Mouse (Mus musculus) erythroblast, embryonic 14.5 days (primary cell): ENCODE measurements around the gene Prss44. TPM values are rescaled to one million over a fixed set of nuclear protein-coding genes. Genes with fewer than 3 reads are reported as not detected.

Experiments
- H3K27me3 ChIP-seq: 2 replicates; pipeline ENCODE4 v1.6.1; 2012; ENCODE audit warnings: inconsistent platforms; ENCODE audit not compliant: control insufficient read depth
- H3K36me3 ChIP-seq: 2 replicates; pipeline ENCODE4 v1.6.1; 2012; ENCODE audit warnings: mild to moderate bottlenecking, inconsistent platforms; ENCODE audit not compliant: control insufficient read depth
- H3K4me1 ChIP-seq: 2 replicates; pipeline ENCODE4 v1.6.1; 2012; ENCODE audit warnings: inconsistent platforms; ENCODE audit not compliant: control insufficient read depth
- H3K4me3 ChIP-seq: replicated peaks from 2 replicates; pipeline ENCODE3; 2012; ENCODE audit warnings: moderate library complexity, mild to moderate bottlenecking, inconsistent platforms
- H3K9me3 ChIP-seq: 2 replicates; pipeline ENCODE4 v1.6.1; 2012; ENCODE audit warnings: low read length, inconsistent platforms, mixed read lengths; ENCODE audit not compliant: control insufficient read depth
- GATA1 ChIP-seq: IDR thresholded peaks from 2 replicates; pipeline ENCODE4 v1.6.1; 2012; ENCODE audit warnings: low read length, inconsistent platforms, mixed read lengths
- TAL1 ChIP-seq: IDR thresholded peaks from 3 replicates; pipeline ENCODE4 v1.6.1; 2012; ENCODE audit warnings: low read length, inconsistent platforms, mixed read lengths
- polyA plus RNA-seq: library from polyadenylated mRNA; stranded (reverse); fragments of >175 nt; gene quantifications from 2 replicates; pipeline ENCODE4 v1.2.3, GENCODE M21; 2012

Prss44 gene
- polyA plus RNA-seq, 1 experiment: 0.02 TPM

DNA sequence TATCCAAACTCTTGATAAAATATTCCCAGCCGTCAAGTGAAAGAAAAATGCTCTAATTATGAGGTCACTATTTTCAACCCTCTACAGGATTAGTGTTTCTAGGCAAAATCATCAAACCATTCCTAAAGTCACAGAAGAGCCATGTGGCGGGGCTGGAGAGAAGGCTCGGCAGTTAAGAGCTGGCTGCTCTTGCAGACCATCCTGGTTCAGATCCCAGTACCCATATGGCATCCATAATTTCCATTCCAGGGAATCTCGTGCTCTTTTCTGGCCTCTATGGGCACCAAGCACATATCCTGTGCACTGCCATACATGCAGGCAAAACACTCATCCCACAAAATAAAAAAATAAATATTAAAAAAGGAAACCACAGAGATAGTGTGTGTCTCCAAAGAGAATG lies 11.6 kb downstream of the Prss44 start:
- Histone ChIP-seq H3K36me3 (no peaks in the 10 kb centered on the region), H3K27me3 (0 out of 2 replicates have a peak, but pooled peaks cover 2% of the 10 kb centered on the region), H3K4me1 (no peaks in the 10 kb centered on the region), H3K9me3 (no peaks in the 10 kb centered on the region), H3K4me3 (no peak overlapping the region)
- TF ChIP-seq TAL1 (no peak), GATA1 (no peak)

DNA sequence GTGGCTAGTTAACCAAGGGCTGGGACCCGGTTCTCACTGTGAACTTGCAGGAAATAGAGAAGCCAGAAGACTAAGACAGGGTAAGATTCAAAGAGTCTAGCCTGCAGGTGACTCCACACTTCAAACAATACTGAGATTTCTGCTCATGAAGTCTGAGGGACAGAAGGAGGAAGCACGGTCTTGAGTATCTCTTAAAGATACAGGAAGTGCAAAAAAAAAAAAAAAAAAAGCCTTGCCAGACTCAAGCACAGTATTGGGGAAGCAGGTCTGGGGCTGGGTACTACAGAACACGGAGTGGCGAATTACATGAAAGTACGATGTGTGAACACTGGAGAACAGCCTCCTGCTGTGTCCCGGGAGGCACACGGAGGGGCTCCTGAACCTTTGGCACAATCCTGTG lies 12.0 kb downstream of the Prss44 start:
- no peaks in the 10 kb centered on the region for H3K4me1 ChIP-seq
- H3K36me3 ChIP-seq: no peaks in the 10 kb centered on the region
- H3K27me3 ChIP-seq: 0 out of 2 replicates have a peak, but pooled peaks cover 2% of the 10 kb centered on the region
- H3K9me3 ChIP-seq: no peaks in the 10 kb centered on the region
- H3K4me3 ChIP-seq: no peak overlapping the region
- TF ChIP-seq GATA1 (no peak), TAL1 (no peak)

DNA sequence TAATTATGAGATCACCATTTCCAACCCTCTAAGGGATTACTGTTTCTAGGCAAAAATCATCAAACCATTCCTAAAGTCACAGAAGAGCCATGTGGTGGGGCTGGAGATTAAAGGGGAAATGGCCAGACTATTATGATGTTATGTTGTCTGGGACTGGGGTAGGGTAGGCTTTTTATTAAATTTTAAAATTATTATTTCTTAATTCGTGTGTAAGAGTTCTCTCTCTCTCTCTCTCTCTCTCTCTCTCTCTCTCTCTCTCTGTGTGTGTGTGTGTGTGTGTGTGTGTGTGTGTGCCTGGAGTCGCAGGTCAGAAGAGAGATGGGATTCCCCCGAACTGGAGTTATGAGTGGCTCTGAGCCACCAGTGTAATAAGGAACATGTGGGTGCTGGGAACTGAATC lies 12.6 kb downstream of the Prss44 start, which contains the start of gene Prss43:
Gene Prss43 (plus strand): TSS at position 301 of the 400 bp plus-strand sequence.
- H3K4me1 ChIP-seq: no peaks in the 10 kb centered on the region
- H3K27me3 ChIP-seq: 0 out of 2 replicates have a peak, but pooled peaks cover 2% of the 10 kb centered on the region
- H3K36me3 ChIP-seq: no peaks in the 10 kb centered on the region
- no peaks in the 10 kb centered on the region for H3K9me3 ChIP-seq
- no peak within 1 kb of the TSS for H3K4me3 ChIP-seq
- TF ChIP-seq GATA1 (no peak), TAL1 (no peak)

DNA sequence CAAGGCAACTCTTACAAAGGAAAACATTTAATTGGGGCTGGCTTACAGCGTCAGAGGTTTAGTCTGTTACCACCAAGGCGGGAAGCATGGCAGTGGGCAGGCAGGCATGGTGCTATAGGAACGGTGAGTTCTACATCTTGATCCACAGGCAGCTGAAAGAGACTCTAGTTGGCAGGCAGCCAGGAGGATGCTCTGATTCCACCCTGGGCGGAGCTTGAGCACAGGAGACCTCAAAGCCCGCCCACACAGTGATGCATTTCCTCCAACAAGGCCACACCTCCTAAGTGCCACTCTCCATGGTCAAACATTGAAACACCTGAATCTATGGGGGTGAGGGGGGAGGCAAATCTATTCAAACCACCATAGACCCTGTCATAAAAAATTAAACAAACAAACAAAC lies 19.2 kb downstream of the Prss44 start:
- H3K36me3 ChIP-seq: no peaks in the 10 kb centered on the region
- no peaks in the 10 kb centered on the region for H3K27me3 ChIP-seq
- no peak overlapping the region for H3K4me3 ChIP-seq
- TF ChIP-seq GATA1 (no peak), TAL1 (no peak)
- no peaks in the 10 kb centered on the region for H3K4me1 ChIP-seq
- H3K9me3 ChIP-seq: no peaks in the 10 kb centered on the region

DNA sequence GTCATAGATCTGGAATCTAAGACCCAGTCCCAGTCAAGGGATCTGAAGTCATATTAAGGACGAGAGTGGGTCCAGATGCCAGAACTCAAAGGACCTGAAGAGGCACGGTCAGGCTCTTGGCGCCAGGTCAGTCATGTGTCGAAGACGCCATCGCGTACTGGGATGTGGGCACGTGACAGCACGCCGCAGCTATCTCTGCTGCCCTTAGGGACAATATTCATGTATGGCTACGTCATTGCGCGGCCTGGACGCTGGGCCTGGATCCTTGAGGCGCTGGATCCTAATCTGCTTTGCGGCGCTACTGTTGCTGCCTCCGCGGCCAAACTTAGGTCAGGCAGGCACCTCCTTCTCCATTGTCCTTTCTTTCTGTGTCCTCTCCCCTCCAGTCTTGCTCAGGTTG lies 20.6 kb downstream of the Prss44 start, which contains the start of gene Prss45:
Gene Prss45 (plus strand): TSS at position 178 of the 400 bp plus-strand sequence.
- Histone ChIP-seq H3K9me3 (no peaks in the 10 kb centered on the region), H3K4me3 (no peak within 1 kb of the TSS), H3K4me1 (no peaks in the 10 kb centered on the region), H3K36me3 (no peaks in the 10 kb centered on the region), H3K27me3 (no peaks in the 10 kb centered on the region)
- TF ChIP-seq GATA1 (no peak), TAL1 (no peak)

DNA sequence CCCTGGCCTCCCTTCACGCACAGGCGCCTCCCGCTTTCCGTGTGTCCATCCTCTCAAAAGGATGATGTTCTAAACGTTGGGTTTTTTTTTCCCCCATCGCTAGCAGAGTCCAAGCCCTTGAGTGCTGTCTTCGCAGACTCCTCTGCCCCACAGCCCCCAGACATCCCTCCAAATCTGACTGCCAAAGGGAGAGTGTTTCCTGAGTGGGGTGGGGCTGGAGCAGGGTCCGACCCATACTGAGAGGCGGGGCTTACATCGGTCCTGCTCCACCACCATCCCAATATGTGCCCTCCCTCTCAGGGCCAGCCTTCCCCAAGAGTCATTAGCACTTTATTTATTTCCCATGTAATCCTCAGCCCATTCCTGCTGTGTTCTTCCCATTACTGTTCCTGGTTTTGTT lies 21.2 kb downstream of the Prss44 start:
- Histone ChIP-seq H3K4me3 (no peak overlapping the region), H3K9me3 (no peaks in the 10 kb centered on the region), H3K4me1 (no peaks in the 10 kb centered on the region), H3K27me3 (no peaks in the 10 kb centered on the region), H3K36me3 (no peaks in the 10 kb centered on the region)
- TF ChIP-seq GATA1 (no peak), TAL1 (no peak; the same call in 2 of the 3 replicates)

DNA sequence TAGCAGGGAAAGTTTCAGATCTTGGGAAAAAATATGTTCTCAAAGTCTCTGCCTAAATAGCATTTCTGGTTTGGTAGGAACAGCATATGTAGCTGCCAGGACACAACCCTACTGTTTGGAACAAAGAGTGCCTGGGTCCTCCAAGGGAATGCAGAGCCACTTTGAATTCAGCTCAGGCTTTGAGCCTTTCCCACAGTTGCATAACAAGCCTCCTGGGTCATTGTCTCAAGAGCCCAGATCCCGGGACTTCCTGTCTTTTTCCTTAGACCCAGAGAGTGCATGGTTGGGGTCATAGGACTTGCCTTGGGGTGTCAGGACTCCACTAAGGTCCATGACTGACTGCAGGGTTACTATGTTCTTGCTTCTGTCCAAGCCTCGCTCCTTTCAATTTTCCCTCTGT lies 22.3 kb downstream of the Prss44 start:
- H3K4me1 ChIP-seq: no peaks in the 10 kb centered on the region
- no peaks in the 10 kb centered on the region for H3K27me3 ChIP-seq
- TF ChIP-seq TAL1: no peak
- TF ChIP-seq GATA1: no peak
- no peak overlapping the region for H3K4me3 ChIP-seq
- no peaks in the 10 kb centered on the region for H3K36me3 ChIP-seq
- H3K9me3 ChIP-seq: no peaks in the 10 kb centered on the region

DNA sequence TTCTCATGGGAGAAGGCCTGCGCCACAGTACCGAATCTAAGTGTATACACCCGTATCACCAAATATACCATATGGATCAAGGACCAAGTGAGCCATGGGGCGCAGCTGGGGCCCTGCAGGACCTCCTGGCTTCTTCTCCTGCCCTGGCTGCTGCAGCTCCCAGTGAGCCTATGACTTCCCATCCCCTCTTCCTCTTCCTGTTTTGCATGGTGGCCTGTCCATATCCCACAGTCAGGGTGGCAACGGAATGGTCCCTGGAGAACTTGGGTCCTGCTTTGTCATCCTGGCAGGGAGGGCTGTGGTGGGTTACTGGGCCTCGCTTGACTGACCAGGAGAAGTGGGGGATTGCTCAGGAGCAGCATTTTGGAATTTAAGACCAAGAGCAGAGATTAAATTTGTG lies 27.1 kb downstream of the Prss44 start:
- TF ChIP-seq TAL1: no peak
- no peak for TF ChIP-seq GATA1
- no peak overlapping the region for H3K4me3 ChIP-seq
- no peaks in the 10 kb centered on the region for H3K36me3 ChIP-seq
- H3K27me3 ChIP-seq: no peaks in the 10 kb centered on the region
- no peaks in the 10 kb centered on the region for H3K4me1 ChIP-seq
- H3K9me3 ChIP-seq: no peaks in the 10 kb centered on the region

DNA sequence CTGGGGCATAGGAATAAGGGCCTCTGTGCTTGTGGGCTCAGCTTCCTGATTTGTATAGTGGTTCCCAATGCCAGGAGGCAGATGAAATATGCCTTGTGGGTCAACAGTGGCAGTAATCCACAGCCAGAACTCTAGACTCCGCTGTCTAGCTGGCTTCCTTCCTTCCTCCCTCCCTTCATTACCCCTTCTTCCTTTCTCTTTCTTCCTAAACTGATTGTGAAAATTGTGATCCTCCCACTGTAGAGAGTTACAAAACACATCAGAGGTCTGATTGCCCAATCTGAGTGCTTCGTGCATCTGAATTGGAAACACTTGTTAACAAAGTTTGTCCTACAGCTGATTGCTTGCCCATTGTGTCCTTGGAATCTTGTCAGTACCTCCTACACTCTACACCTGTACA lies 27.6 kb downstream of the Prss44 start:
- Histone ChIP-seq H3K36me3 (no peaks in the 10 kb centered on the region), H3K4me3 (no peak overlapping the region), H3K4me1 (no peaks in the 10 kb centered on the region), H3K27me3 (no peaks in the 10 kb centered on the region), H3K9me3 (no peaks in the 10 kb centered on the region)
- TF ChIP-seq TAL1 (no peak), GATA1 (no peak)

DNA sequence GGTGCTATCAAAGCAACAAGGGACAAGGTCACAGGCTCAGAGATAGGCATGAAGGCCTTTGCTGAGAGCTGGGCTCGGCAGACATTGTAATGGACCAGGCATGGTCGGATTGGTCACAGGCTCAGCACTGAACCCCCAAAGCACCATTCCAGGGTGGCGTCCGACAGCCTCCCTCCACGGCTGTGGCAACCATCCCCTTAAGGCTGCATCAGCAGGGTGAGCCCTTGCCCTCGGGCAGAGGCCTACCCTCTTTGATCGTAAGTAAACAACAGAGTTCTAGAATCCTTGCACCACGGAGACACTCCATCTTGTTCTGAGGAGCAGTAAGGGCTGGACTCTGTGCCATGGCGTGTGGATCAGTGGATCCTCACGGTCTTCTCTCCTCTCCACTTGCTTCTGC lies 30.4 kb downstream of the Prss44 start, which contains the start of gene Prss46:
Gene Prss46 (plus strand): TSS at position 301 of the 400 bp plus-strand sequence.
- TF ChIP-seq GATA1 (no peak), TAL1 (no peak)
- no peaks in the 10 kb centered on the region for H3K4me1 ChIP-seq
- H3K9me3 ChIP-seq: no peaks in the 10 kb centered on the region
- H3K27me3 ChIP-seq: no peaks in the 10 kb centered on the region
- no peak within 1 kb of the TSS for H3K4me3 ChIP-seq
- no peaks in the 10 kb centered on the region for H3K36me3 ChIP-seq
